Mouse (Mus musculus) myocyte (in vitro differentiated cells): ENCODE data around the gene Uchl5.

Experiments
- CEBPB ChIP-seq: IDR thresholded peaks from 2 replicates; pipeline ENCODE4 v1.6.1; 2011; ENCODE audit warnings: mild to moderate bottlenecking, moderate library complexity; ENCODE audit not compliant: poor library complexity, insufficient read depth, severe bottlenecking
- E2F4 ChIP-seq: IDR thresholded peaks from one replicate; pipeline ENCODE4 v1.6.1; 2011; ENCODE audit warnings: mild to moderate bottlenecking, control low read depth, moderate library complexity; ENCODE audit not compliant: insufficient read depth
- MAX ChIP-seq: IDR thresholded peaks from one replicate; pipeline ENCODE4 v1.6.1; 2011; ENCODE audit warnings: low read depth, mild to moderate bottlenecking, control low read depth
- MYOD1 ChIP-seq, 3 experiments: IDR thresholded peaks; one replicate each; pipeline ENCODE4 v1.6.1; 2011; ENCODE audit warnings: control low read depth in 2 of 3, low read depth in 2 of 3, mild to moderate bottlenecking in 2 of 3, moderate library complexity in 1 of 3; ENCODE audit not compliant: insufficient read length in 2 of 3, control insufficient read depth in 1 of 3
- MYOG ChIP-seq, 3 experiments: IDR thresholded peaks; one replicate each; pipeline ENCODE4 v1.6.1; 2011; ENCODE audit warnings: control low read depth in 2 of 3, low read depth in 2 of 3, mild to moderate bottlenecking in 2 of 3; ENCODE audit not compliant: insufficient read length in 2 of 3, control insufficient read depth in 1 of 3, insufficient read depth in 1 of 3
- POLR2A ChIP-seq: IDR thresholded peaks from one replicate; pipeline ENCODE4 v1.6.1; 2011; ENCODE audit warnings: low read depth, mild to moderate bottlenecking, control low read depth, moderate library complexity; ENCODE audit not compliant: insufficient read length
- POLR2AphosphoS2 ChIP-seq: IDR thresholded peaks from one replicate; pipeline ENCODE4 v1.6.1; 2011; ENCODE audit warnings: low read depth, control low read depth; ENCODE audit not compliant: insufficient read length
- REST ChIP-seq: IDR thresholded peaks from one replicate; pipeline ENCODE4 v1.6.1; 2011; ENCODE audit warnings: mild to moderate bottlenecking, control low read depth, moderate library complexity; ENCODE audit not compliant: insufficient read depth, insufficient read length
- SRF ChIP-seq: IDR thresholded peaks from one replicate; pipeline ENCODE4 v1.6.1; 2011; ENCODE audit warnings: low read depth; ENCODE audit not compliant: control insufficient read depth, insufficient read length
- TCF12 ChIP-seq: IDR thresholded peaks from one replicate; pipeline ENCODE4 v1.6.1; 2011; ENCODE audit warnings: mild to moderate bottlenecking, control low read depth; ENCODE audit not compliant: poor library complexity, insufficient read depth, severe bottlenecking
- USF1 ChIP-seq: IDR thresholded peaks from one replicate; pipeline ENCODE4 v1.6.1; 2011; ENCODE audit warnings: low read depth, mild to moderate bottlenecking, control low read depth, moderate library complexity

DNA sequence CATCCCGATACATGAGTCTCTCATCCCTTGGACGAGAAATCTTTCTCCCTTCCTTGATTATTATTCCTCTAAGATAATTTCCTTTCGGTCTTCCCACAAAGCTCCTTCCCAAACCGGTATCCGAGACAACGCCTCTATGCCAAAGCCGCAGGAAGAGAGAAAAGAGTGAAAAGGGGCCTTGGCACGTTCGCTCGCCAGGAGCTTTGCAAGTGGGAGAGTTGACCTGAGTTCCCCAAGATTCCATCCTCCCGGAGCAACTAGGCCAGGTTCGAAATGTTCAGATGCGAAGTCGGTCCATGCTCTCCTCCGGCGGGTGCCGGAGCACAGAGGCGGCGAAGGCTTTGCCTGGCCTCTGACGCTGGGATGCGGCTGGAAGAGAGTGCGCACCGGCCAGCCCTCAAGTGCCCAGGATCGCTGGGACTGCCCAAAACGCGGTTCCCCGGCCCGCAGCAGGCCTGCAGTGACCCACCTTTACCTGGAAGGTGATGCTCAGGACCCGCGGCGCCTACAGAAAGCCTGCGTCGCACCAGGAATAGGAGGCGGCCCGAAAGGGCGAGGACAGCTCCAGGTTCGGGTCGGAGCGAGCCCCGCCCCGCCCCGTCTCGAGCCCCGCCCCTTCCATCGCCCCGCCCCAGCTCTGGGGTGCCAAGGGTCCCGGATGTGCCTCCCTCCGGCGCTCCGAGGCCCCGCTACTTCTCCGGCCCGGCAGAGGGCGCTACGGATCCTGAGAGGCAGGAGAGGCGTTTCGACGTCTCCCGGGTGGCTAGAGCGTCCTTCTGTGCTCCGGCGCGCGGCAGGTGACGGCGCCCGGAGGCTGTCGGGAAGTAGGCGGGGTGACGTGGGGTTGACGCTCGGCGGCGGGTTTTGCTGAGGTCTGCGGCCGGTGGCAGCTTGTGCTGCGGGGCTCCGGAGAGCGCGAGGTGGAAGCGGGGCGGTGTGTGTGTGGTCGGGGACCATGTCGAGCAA, at the start of gene Uchl5, which contains the start of gene Trove2:
- TF ChIP-seq POLR2A (peak; percentile 80), USF1 (peak; percentile 52), E2F4 (peak; percentile 81), REST (no peak), POLR2AphosphoS2 (peak; percentile 89), MYOG (IDR thresholded peaks at IDR 0.05; ENCODE audit: control insufficient read depth in 1 of 3, insufficient read depth in 1 of 3, insufficient read length in 2 of 3, low read depth in 2 of 3) (peak in 2 of 3 experiments; percentile 91 to 93), MAX (no peak), TCF12 (peak; percentile 15), CEBPB (no peak), MYOD1 (IDR thresholded peaks at IDR 0.05; ENCODE audit: control insufficient read depth in 1 of 3, insufficient read length in 2 of 3, low read depth in 2 of 3) (peak in 2 of 3 experiments; percentile 85 to 91), SRF (peak; percentile 48)
